Mouse (Mus musculus) frontal cortex, postnatal 14 days (tissue): ENCODE measurements around the gene Hunk.
A peak's percentile ranks its signal among the peaks of the same experiment; 100 is the strongest.

Experiments
- DNase-seq, 2 experiments: peaks; one replicate each; pipeline ENCODE4 v3.0.0; 2022; ENCODE audit warnings: low spot score in 2 of 2

Gene Hunk

DNA sequence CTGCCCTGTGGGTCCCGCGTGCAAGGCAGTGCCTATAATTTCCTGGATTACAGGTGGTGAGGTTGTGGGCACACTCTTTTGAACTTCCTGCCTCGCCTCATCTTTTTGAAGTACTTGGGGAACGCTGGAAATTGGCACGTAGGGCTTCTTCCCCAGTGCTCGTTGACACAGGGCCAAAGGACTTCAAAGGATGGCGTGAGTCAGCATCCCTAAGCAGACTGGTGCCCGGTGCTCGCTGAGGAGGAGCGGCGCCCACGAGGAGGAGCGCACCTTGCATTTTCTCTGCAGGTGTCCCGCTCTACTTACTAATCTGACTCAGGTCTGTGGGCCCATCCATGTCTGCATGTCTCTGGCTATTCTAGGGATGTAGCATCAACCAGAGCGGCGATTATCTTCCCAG lies 4.9 kb downstream of the Hunk start:
- DNase-seq, result no peak

DNA sequence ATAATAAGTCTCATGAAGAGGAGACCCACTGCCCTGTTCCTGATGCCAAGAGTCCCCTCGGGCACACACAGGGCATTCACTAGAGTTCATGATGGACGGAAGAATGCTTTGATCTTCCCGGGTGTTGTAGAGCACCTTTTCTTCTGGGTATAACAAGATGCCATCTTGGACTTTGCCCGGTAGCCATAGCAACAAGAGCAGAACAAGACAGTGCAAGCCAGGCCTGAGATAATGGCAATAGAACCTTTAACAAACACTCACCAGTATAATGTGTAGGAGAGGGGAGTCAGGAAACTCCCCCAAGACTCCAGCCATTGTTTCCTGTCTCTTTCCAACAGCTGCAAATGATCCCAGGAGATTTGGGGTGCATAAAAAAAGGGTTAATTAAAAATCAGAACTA lies 8.9 kb downstream of the Hunk start:
- DNase-seq, result no peak

DNA sequence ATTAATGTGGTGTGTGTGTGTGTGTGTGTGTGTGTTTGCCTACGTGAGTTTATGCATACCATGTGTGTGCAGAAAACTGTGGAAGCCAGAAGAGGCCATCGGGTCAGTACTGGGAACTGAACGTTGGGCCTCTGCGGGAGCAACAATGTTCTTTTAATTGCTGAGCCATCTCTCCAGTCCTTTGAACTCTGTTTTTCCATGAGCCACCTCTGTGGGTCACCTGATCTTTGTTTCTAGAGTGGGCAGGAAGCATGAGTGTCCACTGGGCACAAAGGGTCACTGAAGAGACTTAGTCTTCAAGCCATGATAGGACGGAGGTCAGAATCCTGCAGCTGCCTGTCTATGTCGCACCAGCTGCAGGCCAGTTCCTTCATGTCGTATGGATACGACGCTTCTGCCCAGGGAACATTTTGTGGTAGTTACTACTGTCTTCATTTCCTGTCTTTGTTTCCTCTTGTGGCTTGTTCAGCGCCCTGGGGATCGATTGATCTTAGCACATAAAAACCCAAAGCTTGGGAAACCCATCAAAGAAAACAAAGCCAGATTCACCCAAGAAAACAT lies 10.3 kb downstream of the Hunk start:
- no peak for DNase-seq

DNA sequence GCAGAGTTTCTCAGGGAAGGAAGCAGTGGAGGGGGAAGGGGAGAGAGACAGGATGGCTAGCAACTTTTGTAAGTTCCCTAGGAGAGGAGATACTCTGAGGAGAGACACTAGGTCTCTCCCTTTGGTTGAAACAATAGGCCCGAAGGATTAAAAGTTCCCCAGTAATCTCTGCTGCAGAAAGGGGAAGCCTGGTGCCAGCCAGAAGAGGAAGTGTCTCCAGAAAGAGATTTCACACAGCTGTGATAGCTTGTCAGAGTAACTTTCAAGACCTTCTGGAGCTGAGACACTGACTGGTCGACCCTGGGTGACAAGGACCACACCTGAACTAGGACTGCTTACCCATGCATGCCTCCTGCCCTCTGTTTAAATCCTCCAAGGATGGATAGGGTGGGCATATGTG lies 11.1 kb downstream of the Hunk start:
- DNase-seq, result no peak

DNA sequence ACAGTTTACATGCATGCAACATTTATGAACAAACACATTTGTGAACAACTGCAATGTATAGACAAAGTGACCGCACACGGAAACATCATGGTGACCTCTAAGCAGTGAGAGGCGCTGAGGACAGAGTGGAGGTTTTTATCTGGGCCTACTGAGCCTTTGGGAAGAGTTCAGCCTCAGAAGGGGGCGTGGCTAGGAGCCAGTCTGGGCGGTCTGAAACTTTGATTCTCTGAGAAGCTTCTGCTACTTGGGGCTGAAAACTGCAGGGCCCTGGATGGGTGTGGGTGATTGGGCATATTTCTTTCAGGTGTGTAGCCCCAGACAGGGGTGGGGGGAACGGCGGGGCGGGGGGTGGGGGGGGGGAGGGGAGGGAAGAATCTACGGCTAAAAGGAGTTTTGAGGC lies 14.5 kb downstream of the Hunk start:
- no peak for DNase-seq

DNA sequence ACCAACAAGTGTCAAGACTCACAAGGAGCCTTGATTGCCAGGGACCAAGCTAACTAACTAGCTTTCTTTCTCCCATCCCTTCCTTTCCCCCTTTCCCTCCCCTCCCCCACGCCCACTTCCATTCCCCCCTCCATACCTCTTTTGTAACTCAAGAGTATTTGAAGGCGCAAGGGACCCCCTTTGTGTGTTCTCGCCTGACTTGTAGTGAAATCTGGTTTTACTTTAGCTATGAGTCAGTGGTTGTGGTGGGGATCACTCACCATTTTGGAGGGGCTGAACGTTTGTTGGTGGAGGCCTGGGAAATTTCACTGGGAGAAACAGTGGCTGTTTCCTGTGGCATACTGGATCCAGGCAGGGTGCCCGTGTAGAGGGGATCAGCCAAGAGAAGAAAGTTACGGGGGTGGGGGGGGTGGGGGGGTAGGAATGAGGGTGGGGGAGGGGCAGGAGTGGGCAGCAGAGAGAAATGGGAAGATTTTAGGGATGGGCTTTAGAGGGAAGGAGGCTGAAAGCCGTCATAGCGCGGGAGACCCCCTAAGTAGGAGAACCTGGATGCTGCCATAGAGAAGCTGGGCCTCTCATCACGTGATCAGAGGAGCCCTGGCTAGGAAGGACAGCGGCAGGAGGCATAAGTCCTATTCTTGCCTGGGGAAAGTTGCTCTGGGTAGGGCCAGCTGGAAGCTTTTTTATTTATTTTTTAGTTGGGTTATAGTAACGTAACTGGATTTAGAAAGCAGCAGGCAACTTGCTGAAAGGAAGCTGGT lies 15.3 kb downstream of the Hunk start:
- no peak for DNase-seq

DNA sequence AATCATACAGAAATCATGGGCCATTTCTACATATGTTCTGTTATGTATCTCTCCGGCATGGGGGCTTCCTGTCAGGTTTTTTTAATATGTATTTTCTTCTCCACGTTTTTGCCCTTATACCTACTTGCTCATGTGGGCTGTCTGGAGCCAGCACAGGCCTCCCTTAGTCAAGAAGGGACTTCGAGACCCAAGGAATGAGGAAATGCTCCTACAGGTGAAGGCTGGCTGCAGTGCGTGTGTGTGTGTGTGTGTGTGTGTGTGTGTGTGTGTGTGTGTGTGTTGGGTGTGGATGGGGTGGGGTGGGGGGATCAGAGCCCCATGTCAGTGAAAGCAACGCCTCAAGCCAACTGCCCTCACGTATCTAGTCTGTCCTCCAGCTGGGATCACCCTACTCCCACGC lies 16.5 kb downstream of the Hunk start:
- DNase-seq, result no peak

DNA sequence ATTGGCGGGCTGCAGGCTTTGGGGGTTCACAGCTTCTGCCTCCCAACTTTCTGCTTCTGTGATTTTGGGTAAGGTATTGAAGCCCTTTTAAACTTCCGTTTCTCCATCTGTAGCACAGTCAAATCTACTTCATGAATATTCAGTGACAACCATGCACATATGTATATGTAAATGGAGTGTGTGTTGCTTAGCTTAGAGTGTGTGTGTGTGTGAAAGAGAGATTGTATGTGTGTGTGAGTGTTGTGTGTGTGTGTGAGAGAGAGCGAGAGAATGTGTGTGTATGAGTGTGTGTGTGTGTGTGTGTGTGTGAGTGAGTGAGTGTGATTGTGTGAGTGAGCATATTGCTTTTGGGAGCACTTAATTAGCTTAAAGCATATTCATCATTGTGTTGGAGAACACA lies 19.4 kb downstream of the Hunk start:
- no peak for DNase-seq

DNA sequence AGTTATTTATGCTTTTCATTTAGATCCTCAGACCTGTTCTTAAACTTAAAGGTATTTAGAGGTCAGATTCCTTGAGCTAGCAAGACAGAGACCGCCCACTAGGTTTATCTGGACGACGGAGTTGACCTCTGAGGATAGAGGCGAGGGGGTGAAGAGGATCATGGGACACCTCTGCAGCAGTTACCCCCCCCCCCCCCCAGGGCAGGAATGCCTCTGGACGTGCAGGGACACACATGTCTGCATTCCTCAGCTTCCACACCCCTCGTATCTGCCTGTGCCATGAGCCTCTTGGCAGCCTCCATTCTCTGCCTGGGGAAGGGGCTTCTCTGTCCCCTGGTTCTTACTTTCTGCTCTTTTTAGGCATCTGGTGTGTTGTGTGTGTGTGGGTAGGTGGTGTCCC lies 19.8 kb downstream of the Hunk start:
- DNase-seq, result no peak

DNA sequence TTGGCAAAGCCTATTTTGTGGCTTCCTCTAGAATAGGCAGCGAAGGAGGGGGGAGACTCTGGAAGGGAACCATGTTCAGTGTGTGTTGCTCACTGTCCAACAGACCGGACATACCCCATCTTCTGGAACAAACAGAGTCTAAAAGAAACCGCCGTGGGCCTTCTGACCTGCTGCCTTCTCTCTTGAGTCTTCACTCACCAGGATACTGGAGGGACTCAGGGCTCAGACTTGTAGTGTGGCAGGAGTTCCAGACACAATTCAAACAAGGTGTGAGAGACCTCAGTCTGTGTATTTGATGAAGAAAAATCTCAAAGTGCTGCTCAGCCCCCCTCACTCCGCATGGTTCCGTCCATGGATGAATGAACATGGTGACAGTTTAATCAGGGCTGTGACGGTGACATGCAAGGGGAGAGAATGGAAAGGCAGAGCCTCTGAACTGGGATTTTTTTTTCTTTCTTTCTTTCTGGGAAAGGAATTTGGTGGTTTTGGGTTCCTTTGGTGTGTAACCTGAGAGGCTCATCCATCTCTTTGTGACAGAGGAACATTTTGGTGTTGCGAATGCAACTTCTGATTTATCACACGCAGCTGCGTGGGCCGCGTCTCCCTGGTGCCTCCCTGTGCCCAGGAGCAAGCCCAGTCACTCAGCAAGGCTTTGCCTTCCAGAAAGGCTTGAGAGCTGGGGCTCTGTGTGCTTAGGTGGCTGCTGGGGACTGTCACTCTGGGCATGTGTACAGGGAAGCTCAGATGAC lies 21.9 kb downstream of the Hunk start:
- DNase-seq, result no peak

DNA sequence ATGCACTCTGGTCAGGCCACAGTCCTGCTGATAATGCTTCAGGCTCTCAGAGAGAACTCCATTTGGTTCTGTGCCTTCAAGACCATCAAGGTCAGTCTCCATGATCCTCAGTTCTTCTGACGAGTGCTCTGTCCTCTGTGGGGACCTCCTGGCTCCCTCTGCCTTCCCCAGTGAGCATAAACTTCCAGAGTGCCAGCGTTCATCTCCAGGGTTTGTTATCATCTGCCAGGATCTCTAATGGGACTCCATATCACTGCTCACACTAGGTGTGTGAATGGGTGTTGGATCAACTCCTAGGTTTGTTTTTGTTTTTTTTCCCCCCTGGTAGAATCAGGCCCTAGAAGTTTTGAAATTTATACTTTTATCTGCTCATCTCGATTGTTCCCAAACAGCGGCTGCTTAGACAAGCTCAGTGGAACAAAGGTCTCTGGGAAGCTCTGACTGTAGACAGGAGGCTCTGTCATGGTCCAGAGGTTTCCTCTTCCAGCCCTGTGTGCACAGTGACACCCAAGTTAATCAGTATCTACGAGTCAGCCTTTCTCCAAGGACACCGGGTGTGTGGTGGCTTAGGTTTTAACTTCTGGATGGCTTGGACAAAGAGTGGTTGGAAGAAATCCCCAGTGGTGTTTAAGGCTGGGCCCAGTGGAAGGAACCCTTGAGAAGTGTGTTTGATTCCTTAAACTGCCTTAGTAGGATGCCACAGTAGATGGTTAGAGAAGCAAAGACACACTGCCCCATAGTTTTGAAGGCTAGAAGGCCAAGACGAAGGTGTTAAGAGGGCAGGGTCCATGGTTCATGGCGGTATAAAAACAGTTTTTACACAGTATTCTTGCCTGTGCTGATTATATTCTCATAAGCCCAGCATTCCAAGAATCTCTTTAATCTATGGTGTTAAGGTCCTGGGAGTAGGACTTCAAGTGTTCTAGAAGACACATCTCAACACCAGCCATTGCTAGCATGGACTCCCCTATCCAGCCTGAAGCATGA lies 26.6 kb downstream of the Hunk start:
- DNase-seq, result no peak

DNA sequence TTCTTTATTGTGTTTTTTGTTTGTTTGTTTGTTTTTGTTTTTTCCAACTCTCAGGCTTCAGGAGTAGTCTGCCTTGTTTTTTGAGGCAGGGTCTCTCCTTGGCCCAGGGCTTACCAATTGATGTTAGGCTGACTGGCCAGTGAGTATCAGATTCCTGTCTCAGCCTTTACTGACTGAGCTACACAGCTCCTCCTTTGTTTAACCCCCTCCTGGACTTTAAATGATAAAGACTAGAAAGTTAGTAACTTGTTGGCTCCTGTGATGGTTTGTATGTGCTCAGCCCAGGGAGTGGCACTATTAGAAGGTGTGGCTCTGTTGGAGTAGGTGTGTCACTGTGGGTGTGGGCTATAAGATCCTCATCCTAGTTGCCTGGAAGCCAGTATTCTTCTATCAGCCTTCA lies 30.8 kb downstream of the Hunk start:
- DNase-seq, result no peak

DNA sequence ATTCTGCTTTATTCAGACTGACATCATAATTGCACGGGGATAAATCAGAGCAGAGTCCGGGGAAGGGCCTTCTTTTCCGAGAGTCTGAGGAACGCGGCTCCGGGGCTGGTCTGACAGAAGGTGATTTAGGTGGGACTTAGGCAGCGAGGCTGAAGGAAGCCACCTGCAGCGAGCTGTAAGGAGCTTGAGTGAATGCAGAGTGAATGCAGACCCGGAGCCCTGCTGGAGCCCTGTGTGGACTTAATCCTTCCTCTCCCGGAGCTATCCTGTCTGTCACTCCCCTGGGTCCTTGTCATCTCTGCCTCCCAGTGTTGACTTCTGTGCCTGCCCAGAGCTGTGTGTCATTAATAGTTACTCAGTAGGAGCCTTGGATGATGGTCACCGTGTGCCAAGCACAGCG lies 32.8 kb downstream of the Hunk start:
- no peak for DNase-seq

DNA sequence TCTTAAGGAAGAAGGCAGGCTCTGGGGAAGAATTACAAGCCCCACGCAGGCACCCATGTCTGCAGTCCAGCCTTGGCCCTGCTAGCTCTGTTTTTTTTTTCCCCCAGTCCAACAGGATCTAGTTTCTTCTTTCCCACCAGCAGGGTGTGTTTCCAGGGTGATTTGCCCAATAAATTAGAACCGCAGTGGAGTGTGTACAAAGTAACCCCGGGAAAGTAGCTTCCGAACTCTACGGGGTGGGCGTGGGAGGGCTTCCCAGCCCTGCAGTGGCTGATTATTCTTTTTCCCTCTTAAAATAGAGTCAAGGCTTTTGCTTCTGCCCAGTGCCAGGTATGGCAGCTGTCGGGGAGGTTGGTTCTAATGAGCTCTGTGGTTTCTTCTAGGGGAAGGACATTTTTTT lies 35.3 kb downstream of the Hunk start:
- DNase-seq, result no peak

DNA sequence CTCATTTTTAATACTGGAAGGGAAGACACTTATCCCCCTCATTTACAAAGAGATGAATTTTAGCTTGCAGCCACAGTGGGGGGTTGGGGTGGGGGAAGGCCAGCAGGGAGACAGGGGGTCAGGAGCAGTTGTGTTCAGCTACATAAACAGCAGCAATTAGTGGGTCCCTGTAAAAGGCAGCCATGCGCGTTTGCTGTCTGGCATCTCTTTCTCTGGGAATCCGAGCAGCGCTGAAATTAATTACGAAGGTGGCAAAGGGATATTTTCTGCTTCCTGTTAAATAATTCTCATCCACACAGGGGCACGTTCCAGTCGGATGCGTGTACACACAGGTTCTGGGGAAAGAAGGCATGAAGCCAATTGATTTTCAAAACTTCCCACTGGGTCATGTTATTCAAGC lies 35.7 kb downstream of the Hunk start:
- DNase-seq, result no peak

DNA sequence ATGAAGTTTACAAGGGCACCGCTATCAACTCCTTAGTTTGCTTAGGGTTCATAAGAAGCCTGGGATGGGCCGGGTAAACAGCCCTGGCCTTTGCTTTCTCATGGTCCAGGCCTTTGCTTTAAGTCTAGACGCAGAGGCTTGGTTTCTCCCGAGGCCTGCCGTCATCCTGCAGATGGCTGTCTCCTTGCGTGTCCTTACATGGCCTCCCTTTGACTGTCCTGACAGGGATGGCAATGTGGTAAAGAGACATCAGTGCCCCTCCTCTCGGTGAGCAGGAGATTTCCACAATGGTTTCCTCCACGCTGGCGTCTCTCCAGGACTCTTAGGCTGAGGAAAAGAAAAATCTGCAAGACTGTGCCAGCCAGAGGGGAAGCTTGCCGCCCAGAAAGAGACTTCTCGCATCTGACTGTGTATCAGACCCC lies 36.3 kb downstream of the Hunk start:
- DNase-seq, result peak; percentile 20 to 37

DNA sequence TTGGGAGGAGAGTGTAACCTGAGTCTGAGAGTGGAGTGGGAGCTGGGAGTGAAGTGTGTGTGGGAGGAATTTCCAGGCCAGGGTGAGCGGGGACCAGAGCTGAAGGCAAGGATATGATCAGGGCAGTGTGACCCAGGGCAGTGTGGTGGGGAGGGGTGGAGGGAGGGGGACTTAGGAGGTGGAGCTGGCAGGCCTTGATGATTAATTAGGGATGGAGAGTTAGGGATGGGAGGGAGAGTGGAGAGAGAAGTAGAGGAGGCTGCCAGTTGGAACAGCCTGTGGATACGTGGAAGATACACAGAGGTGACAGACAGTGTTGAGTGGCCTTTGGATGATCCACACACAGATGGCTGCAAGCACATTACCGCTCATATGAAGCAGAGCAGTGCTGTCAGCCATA lies 38.1 kb downstream of the Hunk start:
- DNase-seq, result no peak

DNA sequence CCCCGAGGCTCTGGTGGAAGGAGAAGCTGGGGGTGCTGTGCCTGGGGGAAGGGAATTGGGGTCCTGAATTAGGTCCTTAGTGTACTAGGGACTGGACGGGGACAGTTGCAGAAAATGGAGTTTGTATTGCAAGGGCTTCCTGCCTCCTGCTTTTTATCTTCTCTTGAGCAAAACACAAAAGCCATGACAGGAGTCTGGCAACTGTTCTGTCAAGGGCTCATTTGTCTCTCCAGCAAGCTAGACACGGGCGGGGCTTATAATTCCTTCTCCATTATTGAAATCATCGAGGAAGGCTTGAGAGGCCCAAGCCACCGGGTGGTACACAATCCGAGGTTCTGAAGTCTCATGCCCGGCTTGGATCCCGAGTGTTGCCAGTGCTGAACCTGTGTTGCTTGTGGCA lies 38.6 kb downstream of the Hunk start:
- no peak for DNase-seq

DNA sequence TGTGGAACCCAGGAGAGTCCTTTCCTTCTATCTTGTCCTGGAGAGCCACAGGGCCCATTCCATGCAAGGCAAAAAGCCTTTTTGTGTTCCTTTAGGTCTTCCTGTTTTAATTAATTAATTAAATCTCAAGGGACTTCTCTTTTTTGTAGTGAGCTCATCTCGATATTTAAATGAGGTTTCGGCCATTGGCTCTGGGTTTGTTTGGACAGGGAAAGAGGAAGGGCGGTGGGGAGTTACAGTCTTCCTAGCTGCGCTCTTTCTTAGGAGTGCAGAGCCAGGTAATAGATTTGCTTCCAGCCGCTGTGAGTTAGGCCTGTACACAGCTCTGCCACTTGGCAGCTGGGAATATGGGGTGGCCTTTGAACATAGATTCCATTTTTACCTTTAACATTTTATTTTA lies 40.4 kb downstream of the Hunk start:
- no peak for DNase-seq

DNA sequence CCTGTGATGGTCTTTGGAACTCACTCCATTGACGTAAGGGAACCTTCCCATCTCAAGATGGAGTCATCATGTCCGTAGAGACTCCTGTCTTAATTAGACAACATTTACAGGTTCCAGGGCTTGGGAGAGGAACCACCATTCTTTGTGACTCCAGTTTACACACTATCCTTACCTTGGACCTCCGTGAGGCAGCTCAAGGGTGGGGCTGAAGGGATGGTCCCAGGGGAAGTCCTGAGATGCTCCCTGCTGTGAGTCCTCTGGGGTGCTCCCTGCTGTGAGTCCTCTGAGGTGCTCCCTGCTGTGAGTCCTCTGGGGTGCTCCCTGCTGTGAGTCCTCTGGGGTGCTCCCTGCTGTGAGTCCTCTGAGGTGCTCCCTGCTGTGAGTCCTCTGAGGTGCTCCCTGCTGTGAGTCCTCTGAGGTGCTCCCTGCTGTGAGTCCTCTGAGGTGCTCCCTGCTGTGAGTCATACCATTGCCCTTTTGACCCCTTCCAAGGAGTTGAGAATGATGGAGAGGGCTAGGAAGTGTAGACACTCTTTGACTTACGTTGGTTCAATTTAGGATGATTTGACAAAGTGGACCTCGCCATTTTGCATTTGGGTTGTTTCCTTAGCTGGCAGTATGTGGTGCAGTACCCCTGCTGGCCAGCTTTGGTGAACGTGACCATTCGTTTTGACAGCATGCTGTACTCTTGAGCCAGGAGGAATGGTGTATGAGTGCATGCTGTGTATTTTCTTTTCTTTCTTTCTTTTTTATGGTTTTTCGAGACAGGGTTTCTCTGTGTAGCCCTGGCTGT lies 42.2 kb downstream of the Hunk start:
- DNase-seq, result no peak

DNA sequence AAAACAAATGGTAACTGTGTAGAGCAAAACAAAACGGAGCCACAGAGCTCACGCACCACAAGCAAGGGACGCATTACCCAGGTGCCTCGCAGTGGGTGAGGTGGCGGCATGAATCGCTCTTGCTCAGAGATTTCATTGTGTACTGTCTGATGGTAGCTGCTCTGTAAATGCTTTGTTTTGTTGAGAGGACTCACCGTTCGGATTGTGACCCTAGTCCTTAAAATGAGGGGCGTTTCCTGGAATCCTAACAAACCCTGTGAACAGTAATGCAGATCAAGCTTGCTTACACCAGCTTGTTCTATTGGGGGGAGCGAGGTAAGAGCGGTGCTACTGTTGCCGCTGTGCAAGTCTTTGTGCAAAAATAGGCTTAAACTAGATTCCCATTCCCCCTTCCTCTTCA lies 47.7 kb downstream of the Hunk start:
- no peak for DNase-seq
